Mouse (Mus musculus) urinary bladder, postnatal 4 days (tissue): ENCODE data around the gene Stk33.

ENCODE experiments used
- DNase-seq, 2 experiments: peaks; one replicate each; pipeline ENCODE4 v3.0.0; 2021 to 2022; ENCODE audit warnings: low spot score in 2 of 2

The Stk33 gene

GRCm38 (mm10) chr7:109357877-109358276 is 81.0 kb downstream of the Stk33 start:
- DNase-seq, result no peak

GRCm38 (mm10) chr7:109347241-109347640 is 91.6 kb downstream of the Stk33 start:
- no peak for DNase-seq

GRCm38 (mm10) chr7:109331722-109332121 is 107.2 kb downstream of the Stk33 start:
- no peak for DNase-seq

- no peak for DNase-seq
Observed at GRCm38 (mm10) chr7:109328772-109329171, 110.1 kb downstream of the Stk33 start.

GRCm38 (mm10) chr7:109326813-109327212 is 112.1 kb downstream of the Stk33 start:
- no peak for DNase-seq

- no peak for DNase-seq
Observed at GRCm38 (mm10) chr7:109325731-109326130, 113.2 kb downstream of the Stk33 start.

- no peak for DNase-seq
Observed at GRCm38 (mm10) chr7:109325169-109325568, 113.7 kb downstream of the Stk33 start.

GRCm38 (mm10) chr7:109309506-109309905 is 129.4 kb downstream of the Stk33 start:
- no peak for DNase-seq

GRCm38 (mm10) chr7:109295807-109296206 is 143.1 kb downstream of the Stk33 start:
- DNase-seq, result no peak

GRCm38 (mm10) chr7:109295351-109295750 is 143.5 kb downstream of the Stk33 start:
- DNase-seq, result no peak

- DNase-seq, result no peak
Observed at GRCm38 (mm10) chr7:109290501-109290900, 148.4 kb downstream of the Stk33 start.

- no peak for DNase-seq
Observed at GRCm38 (mm10) chr7:109289106-109289505, 149.8 kb downstream of the Stk33 start.

GRCm38 (mm10) chr7:109282106-109282505 is 156.8 kb downstream of the Stk33 start:
- DNase-seq, result no peak

GRCm38 (mm10) chr7:109276622-109277021 is 162.3 kb downstream of the Stk33 start:
- peak; percentile 33 to 58 for DNase-seq

- DNase-seq, result peak in 1 of 2 experiments; percentile 56
Observed at GRCm38 (mm10) chr7:109275901-109276300, 163.0 kb downstream of the Stk33 start.

GRCm38 (mm10) chr7:109275151-109275550 is 163.7 kb downstream of the Stk33 start:
- peak in 1 of 2 experiments; percentile 54 for DNase-seq

GRCm38 (mm10) chr7:109274289-109274688 is 164.6 kb downstream of the Stk33 start:
- DNase-seq, result peak in 1 of 2 experiments; percentile 36

- no peak for DNase-seq
Observed at GRCm38 (mm10) chr7:109269046-109269445, 169.8 kb downstream of the Stk33 start.

- no peak for DNase-seq
Observed at GRCm38 (mm10) chr7:109267370-109267769, 171.5 kb downstream of the Stk33 start.

GRCm38 (mm10) chr7:109266181-109266580 is 172.7 kb downstream of the Stk33 start:
- no peak for DNase-seq

GRCm38 (mm10) chr7:109265606-109266005 is 173.3 kb downstream of the Stk33 start:
- DNase-seq, result no peak

GRCm38 (mm10) chr7:109255506-109256352 is 183.2 kb downstream of the Stk33 start:
- DNase-seq, result no peak

GRCm38 (mm10) chr7:109251418-109251817 is 187.5 kb downstream of the Stk33 start:
- DNase-seq, result no peak

GRCm38 (mm10) chr7:109244776-109245175 is 194.1 kb downstream of the Stk33 start:
- DNase-seq, result no peak
